Mouse (Mus musculus) midbrain, embryonic 11.5 days (tissue): ENCODE measurements around the gene Ercc1. TPM values are rescaled to one million over a fixed set of nuclear protein-coding genes. Genes with fewer than 3 reads are reported as not detected.

ENCODE experiments used
- ATAC-seq: fragments of 200-750 bp; cut with Nextera tagmentation; 2 replicates; pipeline ENCODE4 v1.8.0; 2017; ENCODE audit warnings: moderate TSS enrichment, moderate library complexity; ENCODE audit not compliant: low FRiP score
- DNase-seq: peaks from one replicate; pipeline ENCODE4 v3.0.0; 2015; ENCODE audit warnings: low spot score; ENCODE audit errors: missing footprints
- H3K27ac ChIP-seq: fragments of 300-500 bp; sonication (generic); 2 replicates; pipeline ENCODE4 v1.5.1; 2014; ENCODE audit warnings: low read depth, low read length
- H3K27me3 ChIP-seq: fragments of 300-500 bp; sonication (generic); 2 replicates; pipeline ENCODE4 v1.6.1; 2014; ENCODE audit warnings: mild to moderate bottlenecking, low read length, moderate library complexity, mixed read lengths; ENCODE audit not compliant: control insufficient read depth, insufficient read depth
- H3K36me3 ChIP-seq: fragments of 300-500 bp; sonication (generic); 2 replicates; pipeline ENCODE4 v1.6.1; 2014; ENCODE audit warnings: mild to moderate bottlenecking, low read length, moderate library complexity, mixed read lengths; ENCODE audit not compliant: control insufficient read depth, insufficient read depth
- H3K4me1 ChIP-seq: fragments of 300-500 bp; sonication (generic); 2 replicates; pipeline ENCODE4 v1.6.1; 2014; ENCODE audit warnings: low read length; ENCODE audit not compliant: control insufficient read depth, insufficient read depth
- H3K4me2 ChIP-seq: fragments of 300-500 bp; sonication (generic); 2 replicates; pipeline ENCODE4 v1.6.1; 2014; ENCODE audit warnings: mild to moderate bottlenecking, moderate library complexity
- H3K4me3 ChIP-seq: fragments of 300-500 bp; sonication (generic); 2 replicates; pipeline ENCODE4 v1.5.1; 2014; ENCODE audit warnings: low read depth, low read length
- H3K9ac ChIP-seq: fragments of 300-500 bp; sonication (generic); 2 replicates; pipeline ENCODE4 v1.6.1; 2014; ENCODE audit warnings: low read length
- H3K9me3 ChIP-seq: fragments of 300-500 bp; sonication (generic); 2 replicates; pipeline ENCODE4 v1.6.1; 2016; ENCODE audit warnings: low read length; ENCODE audit not compliant: control insufficient read depth
- whole genome bisulfite sequencing: fragments of 180-500 bp; shearing (Covaris S2); extraction: QIAGEN DNeasy Blood & Tissue Kit; methylation state at CpG from one replicate; pipeline ENCODE4 v1.1.7; 2014; 5-methylcytosine and 5-hydroxymethylcytosine counted together
- polyA plus RNA-seq: library from polyadenylated mRNA; unstranded; fragments of >200 nt; fragmentation: Nextera tagmentation; extraction: Ambion mirVana; gene quantifications from 2 replicates; pipeline ENCODE4 v1.2.1, GENCODE M21; 2014

Gene Ercc1
- polyA plus RNA-seq, 1 experiment from 2014 or later, result 111 TPM

DNA sequence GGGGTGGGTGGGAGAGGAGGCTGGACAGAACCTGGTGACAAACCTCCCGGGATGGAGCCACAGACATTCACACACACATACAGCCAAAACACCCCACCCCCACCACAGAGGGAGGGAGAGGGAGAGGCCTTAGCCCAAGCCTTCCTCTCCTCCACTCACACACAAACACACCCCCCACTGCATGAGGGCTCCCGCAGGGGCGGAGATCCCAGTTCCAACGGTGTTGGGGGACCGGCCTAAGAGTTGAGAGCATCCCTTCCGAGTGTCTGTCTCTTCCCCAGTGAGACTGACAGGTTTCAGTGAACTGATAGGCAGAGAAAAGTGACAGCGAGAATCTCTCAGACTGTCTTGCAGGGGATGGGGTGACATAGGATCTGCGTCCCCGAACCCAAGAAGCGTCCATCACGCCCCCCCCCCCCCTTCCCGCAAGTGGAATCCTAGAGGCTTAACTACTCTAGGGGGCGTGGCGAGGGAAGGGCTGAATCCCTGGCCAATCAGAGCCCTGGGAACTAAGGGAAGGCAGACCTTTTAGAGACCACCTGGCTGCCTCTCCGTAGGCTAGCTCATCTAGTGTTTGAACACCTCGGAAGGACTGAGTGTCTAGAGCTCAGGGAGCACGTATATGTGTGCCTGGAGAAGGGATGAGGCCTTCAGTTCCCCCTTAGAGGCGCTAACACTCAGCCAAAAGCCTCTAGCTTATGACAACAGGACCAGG, 36.7 kb upstream of the Ercc1 start:
- Histone ChIP-seq H3K27me3 (peaks cover 46% of the 10 kb centered on the region), H3K4me1 (peaks cover 25% of the 10 kb centered on the region), H3K4me2 (peak overlapping the region; percentile 73), H3K9me3 (no peaks in the 10 kb centered on the region), H3K36me3 (no peaks in the 10 kb centered on the region), H3K9ac (peak overlapping the region; percentile 28; the same call in 1 of the 2 replicates), H3K27ac (no peak overlapping the region; the same call in 1 of the 2 replicates), H3K4me3 (peak overlapping the region; percentile 61)
- DNase-seq (no peak), ATAC-seq (peak; percentile 53)
- 3% methylated on average over 17 of the region's 18 CpGs for WGBS

DNA sequence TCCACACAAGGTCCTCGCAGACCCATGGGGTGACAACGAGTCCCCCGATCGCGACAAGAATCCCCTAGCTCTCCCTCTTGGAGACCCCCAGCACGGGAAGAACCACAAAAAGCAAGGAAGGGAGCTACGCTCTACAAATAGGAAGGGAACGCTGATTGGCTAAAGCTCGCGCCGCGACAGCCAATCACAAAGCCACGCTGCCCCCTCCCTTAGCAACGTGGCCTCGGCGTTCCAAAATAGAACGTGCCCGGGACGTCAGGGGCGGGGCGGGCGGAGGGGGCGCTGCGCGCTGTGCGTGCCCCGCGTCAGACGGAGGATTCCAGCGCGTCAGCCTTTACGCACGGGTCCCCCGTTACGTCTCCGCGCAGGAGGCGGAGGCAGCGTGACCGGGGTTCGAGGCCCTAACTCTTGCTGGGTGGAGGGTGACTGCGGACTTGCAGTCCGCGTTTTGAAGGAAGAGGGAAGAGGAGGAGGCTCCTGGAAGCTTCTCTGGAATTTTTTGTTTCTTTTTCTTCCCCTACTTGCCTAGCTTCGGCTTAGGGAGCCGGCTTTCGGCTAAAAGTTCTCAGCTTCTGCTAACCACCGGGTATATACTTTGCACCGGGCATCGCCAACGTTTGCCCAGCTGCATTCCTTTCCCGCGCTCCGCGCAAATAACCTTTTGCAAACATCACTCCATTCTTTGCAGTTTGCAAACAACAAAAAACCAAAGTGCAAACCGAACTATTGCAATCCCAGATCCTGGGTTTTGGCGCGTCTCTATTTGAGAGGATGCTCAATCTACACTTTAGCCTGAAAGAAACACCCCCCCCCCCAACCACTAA, 35.9 kb upstream of the Ercc1 start:
- no peak overlapping the region; the same call in 1 of the 2 replicates for H3K27ac ChIP-seq
- peak; percentile 80 for ATAC-seq
- WGBS, result under 1% methylated on average over 58 of the region's 58 CpGs
- peaks cover 25% of the 10 kb centered on the region for H3K4me1 ChIP-seq
- peak overlapping the region; percentile 49; the same call in 1 of the 2 replicates for H3K9ac ChIP-seq
- H3K9me3 ChIP-seq, result no peaks in the 10 kb centered on the region
- H3K27me3 ChIP-seq, result peaks cover 40% of the 10 kb centered on the region
- peak overlapping the region; percentile 61 for H3K4me3 ChIP-seq
- H3K4me2 ChIP-seq, result peak overlapping the region; percentile 73
- no peaks in the 10 kb centered on the region for H3K36me3 ChIP-seq
- peak; percentile 99 for DNase-seq

DNA sequence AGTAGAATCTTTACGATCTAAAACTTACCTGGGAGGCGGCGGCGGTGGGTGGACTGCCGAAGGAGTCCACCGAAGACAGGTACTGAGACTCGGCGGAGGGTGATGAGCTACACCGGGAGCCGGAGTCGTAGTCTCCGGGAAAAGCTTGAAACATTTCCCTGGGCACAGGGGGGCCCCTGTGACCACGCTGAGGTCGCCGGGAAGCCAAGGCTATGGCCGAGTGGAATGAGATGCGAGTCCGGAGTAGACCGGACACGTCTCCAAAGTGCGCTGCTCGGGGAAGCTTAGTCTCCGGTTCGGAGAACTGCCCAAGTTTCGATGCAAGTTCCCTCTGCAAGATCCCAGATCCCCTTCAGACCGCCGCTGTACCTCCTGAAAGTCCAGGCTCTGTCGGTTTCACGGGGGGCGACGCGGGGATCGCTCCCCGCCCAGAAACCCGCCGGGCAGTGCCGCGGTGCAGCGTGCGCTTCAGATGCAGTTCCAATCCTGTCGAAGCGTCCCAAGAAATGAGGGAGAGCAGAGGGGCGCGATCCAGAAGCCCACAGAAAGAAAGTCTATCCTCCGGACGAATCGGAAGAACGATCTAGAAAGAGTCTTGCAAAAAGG, 35.2 kb upstream of the Ercc1 start:
- peaks cover 24% of the 10 kb centered on the region for H3K4me1 ChIP-seq
- WGBS, result 1% methylated on average over 48 of the region's 48 CpGs
- peak overlapping the region; percentile 28 for H3K9ac ChIP-seq
- no peak overlapping the region for H3K27ac ChIP-seq
- no peaks in the 10 kb centered on the region for H3K9me3 ChIP-seq
- peak overlapping the region; percentile 61 for H3K4me3 ChIP-seq
- H3K27me3 ChIP-seq, result peaks cover 33% of the 10 kb centered on the region
- DNase-seq (peak; percentile 91), ATAC-seq (no peak)
- H3K36me3 ChIP-seq, result no peaks in the 10 kb centered on the region
- peak overlapping the region; percentile 73 for H3K4me2 ChIP-seq

DNA sequence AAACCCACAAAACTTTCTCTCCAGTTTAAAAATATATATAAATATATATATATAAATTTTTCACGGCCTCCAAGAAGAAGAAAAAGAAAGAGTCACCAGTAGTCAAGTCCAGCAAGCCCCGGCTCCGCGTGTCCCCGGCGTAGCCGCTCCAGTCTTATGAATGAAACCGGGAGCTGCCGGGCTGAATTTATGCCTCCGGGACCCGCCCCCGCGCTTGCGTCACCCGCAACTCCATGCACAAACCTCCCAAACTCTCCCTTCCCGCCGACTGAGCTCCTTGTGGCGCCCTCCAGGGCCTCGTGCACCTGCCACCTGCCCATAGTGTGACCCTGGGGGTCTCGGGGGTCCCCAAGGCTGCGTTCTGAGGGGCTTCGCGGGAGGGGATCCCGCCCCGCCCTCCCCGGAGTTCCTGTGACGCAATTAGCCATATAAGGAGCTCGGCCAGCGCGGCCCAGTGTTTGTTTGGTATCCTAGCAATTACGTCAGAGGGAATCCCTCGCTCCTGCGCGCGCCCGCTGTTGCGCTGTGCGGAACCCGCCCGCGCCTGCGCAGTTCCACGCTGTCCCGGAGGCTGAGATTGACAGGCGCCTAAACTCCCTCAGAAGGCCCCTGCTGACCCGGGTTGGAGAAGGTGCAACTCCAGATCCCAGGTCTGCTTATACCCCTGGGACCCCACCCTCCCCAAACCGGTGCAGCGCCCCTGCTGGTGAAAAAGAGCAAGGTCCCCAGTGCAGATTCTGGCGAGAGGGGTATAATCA, 34.5 kb upstream of the Ercc1 start, which contains the start of gene Fosb:
Gene Fosb, minus strand, starts transcription at position 168 of the 758 bp plus-strand sequence.
- H3K27ac ChIP-seq, result no peak within 1 kb of the TSS
- under 1% methylated on average over 49 of the region's 49 CpGs for WGBS
- peak within 1 kb of the TSS; percentile 49 for H3K9ac ChIP-seq

DNA sequence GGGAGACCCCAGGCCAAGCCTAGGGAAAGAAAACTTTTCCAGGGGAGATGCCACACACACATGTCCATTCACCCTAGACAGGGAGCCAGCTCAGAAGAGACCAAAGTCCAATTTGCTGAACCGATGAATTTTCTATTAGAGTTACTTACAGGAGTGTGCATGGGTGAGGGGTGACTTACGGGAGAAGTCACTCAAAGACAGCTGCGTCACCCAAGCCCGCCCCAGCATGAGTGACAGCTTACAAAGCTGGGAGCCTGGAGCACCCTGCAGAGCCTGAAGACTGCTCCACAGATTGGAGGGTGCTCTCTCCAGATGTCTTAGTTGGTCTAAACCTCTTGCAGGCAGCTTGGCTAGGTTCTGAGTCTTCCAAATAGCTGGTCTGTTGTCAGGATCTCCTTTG, 32.6 kb upstream of the Ercc1 start:
- Histone ChIP-seq H3K9ac (no peak overlapping the region; the same call in 1 of the 2 replicates), H3K4me1 (peaks cover 21% of the 10 kb centered on the region), H3K4me2 (no peak overlapping the region), H3K9me3 (no peaks in the 10 kb centered on the region), H3K36me3 (no peaks in the 10 kb centered on the region), H3K27ac (no peak overlapping the region), H3K27me3 (peaks cover 7% of the 10 kb centered on the region), H3K4me3 (no peak overlapping the region)
- peak; percentile 80 for DNase-seq
- no peak for ATAC-seq
- 37% methylated on average over 4 of the region's 4 CpGs for WGBS

More for the DNA sequence above, 34.5 kb upstream of the Ercc1 start, which contains the start of gene Fosb:
- Histone ChIP-seq H3K9me3 (no peaks in the 10 kb centered on the region), H3K36me3 (no peaks in the 10 kb centered on the region), H3K4me2 (peak within 1 kb of the TSS; percentile 73), H3K27me3 (peaks cover 26% of the 10 kb centered on the region), H3K4me3 (peak within 1 kb of the TSS; percentile 61), H3K4me1 (peaks cover 18% of the 10 kb centered on the region)
- DNase-seq, result peak; percentile 100
- peak; percentile 86 for ATAC-seq

GRCm38 (mm10) chr7:19314033-19314432, 30.5 kb upstream of the Ercc1 start:
- 58% methylated on average over 5 of the region's 5 CpGs for WGBS
- Histone ChIP-seq H3K27me3 (peaks cover 3% of the 10 kb centered on the region; the same call in 1 of the 2 replicates), H3K4me1 (peaks cover 12% of the 10 kb centered on the region), H3K9ac (no peak overlapping the region), H3K4me3 (no peak overlapping the region), H3K9me3 (no peaks in the 10 kb centered on the region), H3K27ac (no peak overlapping the region), H3K4me2 (no peak overlapping the region), H3K36me3 (no peaks in the 10 kb centered on the region)
- DNase-seq (no peak), ATAC-seq (no peak)

- Histone ChIP-seq H3K4me2 (no peak overlapping the region), H3K4me3 (no peak overlapping the region), H3K4me1 (peaks cover 12% of the 10 kb centered on the region), H3K9ac (peak overlapping the region; percentile 9; the same call in 1 of the 2 replicates), H3K9me3 (no peaks in the 10 kb centered on the region), H3K36me3 (no peaks in the 10 kb centered on the region), H3K27ac (no peak overlapping the region), H3K27me3 (peaks cover 5% of the 10 kb centered on the region)
- peak; percentile 83 for DNase-seq
- 51% methylated on average over 14 of the region's 14 CpGs for WGBS
- no peak for ATAC-seq
These were observed 28.0 kb upstream of the Ercc1 start for GRCm38 (mm10) chr7:19316451-19317161.

DNA sequence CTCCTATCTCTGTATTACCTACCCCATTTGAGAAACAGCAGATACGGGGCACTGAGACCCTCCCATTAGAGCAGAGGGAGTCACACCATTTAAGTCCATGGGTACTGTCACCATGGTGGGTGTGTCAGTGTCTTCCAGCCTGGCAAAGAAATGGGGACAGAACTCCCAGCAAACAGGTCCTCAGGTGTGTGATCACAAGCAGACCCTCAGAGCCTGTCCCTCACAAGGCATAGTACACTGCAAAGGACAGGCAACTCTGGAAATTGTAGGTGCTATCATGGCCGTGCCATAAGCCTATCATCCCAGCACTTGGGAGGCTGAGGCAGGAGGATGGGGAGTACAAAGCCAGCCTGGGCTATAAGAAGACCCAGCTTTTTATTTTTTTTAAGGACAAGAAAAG, 26.4 kb upstream of the Ercc1 start:
- H3K27me3 ChIP-seq, result peaks cover 2% of the 10 kb centered on the region
- H3K4me1 ChIP-seq, result peaks cover 12% of the 10 kb centered on the region
- H3K36me3 ChIP-seq, result no peaks in the 10 kb centered on the region
- H3K27ac ChIP-seq, result no peak overlapping the region
- ATAC-seq (no peak), DNase-seq (no peak)
- no peak overlapping the region for H3K4me2 ChIP-seq
- no peak overlapping the region for H3K9ac ChIP-seq
- no peaks in the 10 kb centered on the region for H3K9me3 ChIP-seq
- 78% methylated on average over 2 of the region's 2 CpGs for WGBS
- H3K4me3 ChIP-seq, result no peak overlapping the region
